Mouse (Mus musculus): ENCODE data around the gene Rad51. TPM values are rescaled to one million over a fixed set of nuclear protein-coding genes. Genes with fewer than 3 reads are reported as not detected.

The Rad51 gene
- total and polyA plus RNA-seq, 3 experiments: 18.6 to 87.5 (median 45.0) TPM

- Histone ChIP-seq H3K79me2 (replicated peaks; ENCODE audit: control insufficient read depth, extremely low read depth, insufficient read depth, poor library complexity, severe bottlenecking) (peaks cover 34% of the 10 kb centered on the region), H3K4me1 (ENCODE audit: control insufficient read depth in 1 of 2, insufficient read depth in 2 of 2) (peaks cover 0 to 25% of the 10 kb centered on the region in 2 experiments; a peak in 3 of 4 replicates), H3K27me3 (replicated peaks) (no peaks in the 10 kb centered on the region), H3K9ac (ENCODE audit: insufficient read depth, low read depth) (no peak overlapping the region), H3K4me3 (replicated peaks in 1 of 3; ENCODE audit: low read depth in 2 of 3, low read length in 2 of 3, poor library complexity in 1 of 3) (no peak overlapping the region), H3K9me3 (replicated peaks; ENCODE audit: low read length) (no peaks in the 10 kb centered on the region), H3K4me2 (ENCODE audit: insufficient read depth, low read depth, poor library complexity, severe bottlenecking) (no peak overlapping the region), H3K27ac (ENCODE audit: insufficient read depth, low read depth) (no peak overlapping the region), H3K36me3 (replicated peaks in 1 of 2; ENCODE audit: control insufficient read depth in 1 of 2, insufficient read depth in 1 of 2, low read length in 1 of 2) (peaks cover 8 to 35% of the 10 kb centered on the region in 2 experiments)
- TF ChIP-seq ETS1 (conservative IDR thresholded peaks at IDR 0.05; ENCODE audit: low read depth, low read length) (no peak), CTCF (conservative IDR thresholded peaks at IDR 0.05 in 1 of 2, IDR thresholded peaks at IDR 0.05 in 1 of 2; ENCODE audit: low read depth in 2 of 2, low read length in 2 of 2) (no peak), MAZ (IDR thresholded peaks at IDR 0.05; ENCODE audit: low read depth, low read length) (no peak), JUN (IDR thresholded peaks at IDR 0.05; ENCODE audit: insufficient read depth, low read depth, low read length) (no peak), POLR2AphosphoS2 (IDR thresholded peaks at IDR 0.05; ENCODE audit: low read depth, low read length) (no peak), ZNF384 (IDR thresholded peaks at IDR 0.05; ENCODE audit: low read depth, low read length) (no peak), UBTF (IDR thresholded peaks at IDR 0.05; ENCODE audit: low read depth, low read length) (no peak), JUND (conservative IDR thresholded peaks at IDR 0.05; ENCODE audit: low read depth, low read length) (no peak), RAD21 (IDR thresholded peaks at IDR 0.05; ENCODE audit: low read depth, low read length) (no peak), HCFC1 (IDR thresholded peaks at IDR 0.05; ENCODE audit: low read depth, low read length) (no peak), ZKSCAN1 (IDR thresholded peaks at IDR 0.05; ENCODE audit: borderline replicate concordance, low read depth, low read length) (no peak), E2F4 (IDR thresholded peaks at IDR 0.05; ENCODE audit: insufficient replicate concordance, low read depth, low read length) (no peak), NELFE (IDR thresholded peaks at IDR 0.05; ENCODE audit: low read depth, low read length) (no peak), MAX (IDR thresholded peaks at IDR 0.05; ENCODE audit: low read length) (no peak), MXI1 (IDR thresholded peaks at IDR 0.05; ENCODE audit: low read depth, low read length) (no peak), MAFK (IDR thresholded peaks at IDR 0.05; ENCODE audit: insufficient replicate concordance, low read length) (no peak), GABPA (IDR thresholded peaks at IDR 0.05; ENCODE audit: insufficient replicate concordance, low read depth, low read length) (no peak), ZC3H11A (IDR thresholded peaks at IDR 0.05; ENCODE audit: low read depth, low read length) (no peak), MYC (IDR thresholded peaks at IDR 0.05; ENCODE audit: low read depth, low read length) (no peak)
- in situ Hi-C loops (cut with MboI; ENCODE audit: low pct_ligation_motif_present, low pct_unique_long_range_greater_than_20kb, low sequenced_read_pairs) (no loop called here), dilution Hi-C loops (cut with MboI; ENCODE audit: extremely low pct_ligation_motif_present, extremely low pct_unique_long_range_greater_than_20kb, low sequenced_read_pairs) (no loop called here)
- DNase-seq (ENCODE audit: extremely low read depth): no peak
Measured at GRCm38 (mm10) chr2:119111060-119111459, 1.5 kb upstream of the Rad51 start.

DNA sequence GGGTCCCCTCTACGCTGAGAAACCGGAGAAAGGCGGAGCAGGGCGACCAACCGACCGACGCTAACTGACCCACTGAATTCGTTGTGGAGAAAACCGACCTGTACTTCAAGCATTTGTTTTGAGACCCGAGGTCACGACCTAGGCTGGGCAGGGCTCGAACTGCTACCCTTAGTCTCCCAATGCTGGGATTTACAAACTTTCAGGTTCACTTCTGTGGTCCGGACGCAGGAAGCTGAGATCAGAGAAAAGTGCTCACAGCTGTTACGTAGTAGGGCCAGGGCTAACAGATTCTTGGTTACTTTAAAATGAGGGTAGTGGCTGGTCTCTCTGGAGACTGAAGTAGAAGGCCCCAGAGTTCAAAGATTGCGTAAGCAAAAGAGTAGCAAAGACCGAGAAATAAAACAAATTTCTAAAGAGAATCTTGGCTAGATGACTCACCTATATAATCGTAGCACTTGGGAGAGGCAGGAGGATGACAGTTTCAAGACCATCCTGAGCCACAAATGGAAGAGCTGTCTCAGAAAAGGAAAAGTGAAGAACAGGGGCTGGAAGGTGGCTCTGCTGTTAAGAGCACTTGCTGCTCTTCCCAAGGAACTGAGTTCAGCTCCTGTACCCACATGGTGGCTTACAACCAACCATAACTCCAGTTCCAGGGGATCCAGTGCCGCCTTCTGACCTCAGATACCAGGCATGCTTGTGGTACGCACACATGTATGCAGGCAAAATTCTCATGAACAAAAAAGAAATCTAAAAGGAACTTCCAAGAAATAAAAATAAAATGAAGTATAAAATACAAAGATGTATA is 730 bp downstream of the Rad51 start:
- dilution Hi-C loops (cut with MboI; ENCODE audit: extremely low pct_ligation_motif_present, extremely low pct_unique_long_range_greater_than_20kb, low sequenced_read_pairs): no loop called here
- peaks cover 18 to 43% of the 10 kb centered on the region in 2 experiments for H3K36me3 ChIP-seq (replicated peaks in 1 of 2; ENCODE audit: control insufficient read depth in 1 of 2, insufficient read depth in 1 of 2, low read length in 1 of 2)
- H3K27me3 ChIP-seq (replicated peaks): no peaks in the 10 kb centered on the region
- peak overlapping the region; percentile 67 for H3K27ac ChIP-seq (ENCODE audit: insufficient read depth, low read depth)
- peak; percentile 56 for DNase-seq (ENCODE audit: extremely low read depth)
- H3K4me1 ChIP-seq (ENCODE audit: control insufficient read depth in 1 of 2, insufficient read depth in 2 of 2): peaks cover 0 to 26% of the 10 kb centered on the region in 2 experiments; a peak in 3 of 4 replicates
- peak overlapping the region; percentile 86 to 88 (median 87) for H3K4me3 ChIP-seq (replicated peaks in 1 of 3; ENCODE audit: low read depth in 2 of 3, low read length in 2 of 3, poor library complexity in 1 of 3)
- H3K9ac ChIP-seq (ENCODE audit: insufficient read depth, low read depth): peak overlapping the region; percentile 85
- in situ Hi-C loops (cut with MboI; ENCODE audit: low pct_ligation_motif_present, low pct_unique_long_range_greater_than_20kb, low sequenced_read_pairs): no loop called here
- no peaks in the 10 kb centered on the region for H3K9me3 ChIP-seq (replicated peaks; ENCODE audit: low read length)
- H3K4me2 ChIP-seq (ENCODE audit: insufficient read depth, low read depth, poor library complexity, severe bottlenecking): peak overlapping the region; percentile 98
- TF ChIP-seq USF2 (conservative IDR thresholded peaks at IDR 0.05; ENCODE audit: low read depth, low read length): no peak
- no peak for TF ChIP-seq BHLHE40 (IDR thresholded peaks at IDR 0.05; ENCODE audit: low read depth, low read length)
- no peak for TF ChIP-seq HCFC1 (IDR thresholded peaks at IDR 0.05; ENCODE audit: low read depth, low read length)
- no peak for TF ChIP-seq TCF12 (IDR thresholded peaks at IDR 0.05; ENCODE audit: low read depth, low read length)
- TF ChIP-seq RAD21 (IDR thresholded peaks at IDR 0.05; ENCODE audit: low read depth, low read length): no peak
- 0 out of 2 replicates have a peak, but pooled peaks have one; percentile 2 for TF ChIP-seq ETS1 (conservative IDR thresholded peaks at IDR 0.05; ENCODE audit: low read depth, low read length)
- no peak for TF ChIP-seq ZKSCAN1 (IDR thresholded peaks at IDR 0.05; ENCODE audit: borderline replicate concordance, low read depth, low read length)
- no peak for TF ChIP-seq POLR2A (IDR thresholded peaks at IDR 0.05; ENCODE audit: low read depth, low read length)
- no peak for TF ChIP-seq PAX5 (IDR thresholded peaks at IDR 0.05; ENCODE audit: low read length)
- TF ChIP-seq SIN3A (IDR thresholded peaks at IDR 0.05; ENCODE audit: low read length): peak; percentile 16; the same call in 1 of the 2 replicates
- TF ChIP-seq UBTF (IDR thresholded peaks at IDR 0.05; ENCODE audit: low read depth, low read length): 0 out of 2 replicates have a peak, but pooled peaks have one; percentile 1
- no peak for TF ChIP-seq MEF2A (IDR thresholded peaks at IDR 0.05; ENCODE audit: borderline replicate concordance, low read depth, low read length)
- TF ChIP-seq TBP (conservative IDR thresholded peaks at IDR 0.05; ENCODE audit: low read depth, low read length): no peak
- TF ChIP-seq ELF1 (IDR thresholded peaks at IDR 0.05; ENCODE audit: low read depth, low read length): no peak
- no peak for TF ChIP-seq CHD1 (IDR thresholded peaks at IDR 0.05; ENCODE audit: low read depth, low read length)
- no peak for TF ChIP-seq CTCF (conservative IDR thresholded peaks at IDR 0.05 in 1 of 2, IDR thresholded peaks at IDR 0.05 in 1 of 2; ENCODE audit: low read depth in 2 of 2, low read length in 2 of 2)
- no peak for TF ChIP-seq MAZ (IDR thresholded peaks at IDR 0.05; ENCODE audit: low read depth, low read length)
- no peak for TF ChIP-seq MAFK (IDR thresholded peaks at IDR 0.05; ENCODE audit: insufficient replicate concordance, low read length)
- H3K79me2 ChIP-seq (replicated peaks; ENCODE audit: control insufficient read depth, extremely low read depth, insufficient read depth, poor library complexity, severe bottlenecking): peaks cover 48% of the 10 kb centered on the region

Measured in CH12.LX (cell line).